Mouse (Mus musculus): ENCODE measurements at regions not wholly inside any gene's neighbourhood (a gene's known extent, or its start where the extent isn't known, plus 50 kb on each side); places are given as distances from the start of the nearest gene placed in this dataset.

DNA sequence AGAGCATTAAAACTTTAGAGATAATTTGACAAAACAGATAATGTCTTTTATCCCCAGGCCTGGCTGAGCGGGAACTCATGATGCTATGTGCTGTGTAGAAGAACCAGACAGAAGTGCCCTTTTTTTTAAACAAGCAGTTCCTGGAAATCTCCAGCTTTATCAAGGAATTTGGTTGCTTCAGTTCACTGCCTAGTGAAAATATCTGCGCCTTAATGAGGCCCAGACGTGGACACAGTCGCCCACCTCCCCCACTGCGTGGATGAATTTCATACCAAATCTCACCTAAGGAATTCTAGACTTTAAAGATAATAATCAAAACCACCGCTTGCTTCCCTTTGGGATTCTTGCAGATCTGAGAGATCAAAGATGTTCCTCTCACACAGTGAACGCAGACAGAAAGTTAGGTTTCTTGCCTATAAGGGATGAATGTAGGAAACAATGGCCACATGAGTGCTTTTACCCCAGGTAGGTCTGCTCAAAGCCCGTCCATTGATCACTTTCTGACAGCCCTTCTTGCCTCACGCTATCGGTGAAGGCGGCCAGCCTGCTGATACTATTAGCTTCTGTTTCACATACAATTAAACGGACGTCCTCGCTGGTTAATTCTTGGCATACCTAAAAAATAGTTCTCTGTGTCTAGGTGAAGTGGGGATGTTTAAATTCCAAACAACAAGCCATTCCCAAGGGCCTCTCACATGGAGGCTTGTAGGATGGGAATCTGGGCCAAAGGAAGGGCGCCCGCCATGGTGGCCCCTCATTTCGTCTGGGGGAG lies 159.6 kb downstream of the 1500009L16Rik start:
- no peak overlapping the region for H3K27ac ChIP-seq (ENCODE audit: control insufficient read depth, insufficient read depth, low read depth, low read length, poor library complexity)
- H3K4me3 ChIP-seq (replicated peaks; ENCODE audit: control insufficient read depth, low read depth, low read length) = no peak overlapping the region
- no peak for TF ChIP-seq CTCF (IDR thresholded peaks at IDR 0.05; ENCODE audit: control insufficient read depth, insufficient read depth, low read length)
- TF ChIP-seq POLR2A (IDR thresholded peaks at IDR 0.05; ENCODE audit: borderline replicate concordance, control insufficient read depth, low read depth, low read length) = no peak
- H3K4me1 ChIP-seq (ENCODE audit: control insufficient read depth, insufficient read depth, low read length) = no peaks in the 10 kb centered on the region
- WGBS = 85% methylated on average over 17 of the region's 17 CpGs

DNA sequence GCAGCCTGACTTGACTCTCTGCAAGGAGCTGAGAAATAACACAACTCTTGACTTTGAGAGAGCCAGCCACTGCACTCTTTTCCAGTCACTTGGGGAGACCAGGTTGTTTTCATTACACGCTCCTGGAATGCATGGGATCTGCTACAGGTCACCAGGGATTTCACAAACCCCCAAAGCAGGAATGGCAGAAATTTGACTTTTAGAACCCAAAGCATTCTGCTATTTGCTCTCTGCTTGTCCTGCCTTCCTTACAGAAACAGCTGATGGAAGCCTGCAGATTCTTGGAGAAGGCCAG lies 160.2 kb downstream of the 1500009L16Rik start:
- no peak for TF ChIP-seq POLR2A (IDR thresholded peaks at IDR 0.05; ENCODE audit: borderline replicate concordance, control insufficient read depth, low read depth, low read length)
- TF ChIP-seq CTCF (IDR thresholded peaks at IDR 0.05; ENCODE audit: control insufficient read depth, insufficient read depth, low read length) = no peak
- H3K4me3 ChIP-seq (replicated peaks; ENCODE audit: control insufficient read depth, low read depth, low read length) = no peak overlapping the region
- 88% methylated on average over 1 of the region's 1 CpGs for WGBS
- no peaks in the 10 kb centered on the region for H3K4me1 ChIP-seq (ENCODE audit: control insufficient read depth, insufficient read depth, low read length)
- H3K27ac ChIP-seq (ENCODE audit: control insufficient read depth, insufficient read depth, low read depth, low read length, poor library complexity) = no peak overlapping the region

DNA sequence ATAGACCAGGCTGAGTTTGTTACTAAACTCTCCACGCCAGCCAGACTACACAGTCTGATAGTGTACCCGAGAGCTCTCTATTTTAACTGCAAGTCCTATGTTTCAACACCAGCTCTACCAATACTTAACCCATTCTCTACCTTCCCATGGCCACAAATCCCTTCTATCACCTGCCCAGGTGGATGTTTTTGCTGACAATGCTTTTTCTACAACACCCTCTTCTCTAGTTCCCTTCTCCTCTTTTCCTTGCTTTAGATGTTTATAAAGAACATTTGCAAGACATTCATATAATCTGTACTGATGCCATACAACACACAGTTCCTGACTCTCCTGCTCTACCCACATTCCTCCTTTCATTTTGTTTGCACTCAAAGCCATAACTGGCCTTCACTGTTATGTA lies 161.9 kb downstream of the 1500009L16Rik start:
- Histone ChIP-seq H3K4me1 (ENCODE audit: control insufficient read depth, insufficient read depth, low read length) (no peaks in the 10 kb centered on the region), H3K4me3 (replicated peaks; ENCODE audit: control insufficient read depth, low read depth, low read length) (no peak overlapping the region), H3K27ac (ENCODE audit: control insufficient read depth, insufficient read depth, low read depth, low read length, poor library complexity) (no peak overlapping the region)
- WGBS = 80% methylated on average over 2 of the region's 2 CpGs
- TF ChIP-seq POLR2A (IDR thresholded peaks at IDR 0.05; ENCODE audit: borderline replicate concordance, control insufficient read depth, low read depth, low read length) (no peak), CTCF (IDR thresholded peaks at IDR 0.05; ENCODE audit: control insufficient read depth, insufficient read depth, low read length) (no peak)

DNA sequence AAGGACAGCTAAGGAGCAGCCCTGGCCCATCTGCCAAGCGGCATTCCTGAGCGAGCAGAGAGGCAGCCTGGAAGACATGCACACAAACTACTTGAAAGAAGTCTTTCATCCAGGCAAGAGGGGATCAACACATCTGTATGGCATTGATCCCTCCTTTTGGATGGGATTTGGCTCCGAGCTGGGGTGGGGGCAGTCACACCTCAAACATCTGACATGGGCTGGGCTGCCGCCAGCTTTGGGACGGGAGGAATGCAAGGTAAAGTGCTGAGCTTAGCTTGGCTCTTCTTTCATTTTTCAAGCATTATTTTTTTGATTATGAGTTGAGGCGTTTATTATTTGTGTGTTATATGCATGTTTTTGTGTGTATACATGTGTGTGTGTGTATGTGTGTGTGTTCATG lies 165.9 kb downstream of the 1500009L16Rik start:
- TF ChIP-seq POLR2A (IDR thresholded peaks at IDR 0.05; ENCODE audit: borderline replicate concordance, control insufficient read depth, low read depth, low read length) (no peak), CTCF (IDR thresholded peaks at IDR 0.05; ENCODE audit: control insufficient read depth, insufficient read depth, low read length) (no peak)
- Histone ChIP-seq H3K4me3 (replicated peaks; ENCODE audit: control insufficient read depth, low read depth, low read length) (no peak overlapping the region), H3K27ac (ENCODE audit: control insufficient read depth, insufficient read depth, low read depth, low read length, poor library complexity) (no peak overlapping the region), H3K4me1 (ENCODE audit: control insufficient read depth, insufficient read depth, low read length) (no peaks in the 10 kb centered on the region)
- 82% methylated on average over 6 of the region's 6 CpGs for WGBS

DNA sequence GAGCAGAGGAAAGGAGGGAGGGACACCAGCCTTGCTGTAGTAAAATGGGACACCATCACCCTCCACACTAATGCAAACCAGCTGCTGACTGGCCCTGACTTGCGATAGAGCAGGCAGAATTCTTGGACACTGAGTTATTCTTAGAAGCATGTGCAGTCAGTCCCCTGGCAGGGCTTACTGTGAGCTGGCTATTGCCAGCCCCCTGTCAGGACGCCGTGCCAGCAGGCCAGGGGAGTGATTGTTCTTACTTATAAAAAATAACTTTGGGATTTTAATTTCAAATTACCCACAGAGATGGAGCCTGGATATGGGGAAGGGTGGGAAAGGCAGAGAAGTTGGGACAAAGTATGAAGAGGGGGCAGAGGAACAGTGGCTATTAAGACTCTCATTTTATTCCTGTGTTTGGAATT lies 173.1 kb downstream of the 1500009L16Rik start:
- no peak overlapping the region for H3K4me3 ChIP-seq (replicated peaks; ENCODE audit: control insufficient read depth, low read depth, low read length)

DNA sequence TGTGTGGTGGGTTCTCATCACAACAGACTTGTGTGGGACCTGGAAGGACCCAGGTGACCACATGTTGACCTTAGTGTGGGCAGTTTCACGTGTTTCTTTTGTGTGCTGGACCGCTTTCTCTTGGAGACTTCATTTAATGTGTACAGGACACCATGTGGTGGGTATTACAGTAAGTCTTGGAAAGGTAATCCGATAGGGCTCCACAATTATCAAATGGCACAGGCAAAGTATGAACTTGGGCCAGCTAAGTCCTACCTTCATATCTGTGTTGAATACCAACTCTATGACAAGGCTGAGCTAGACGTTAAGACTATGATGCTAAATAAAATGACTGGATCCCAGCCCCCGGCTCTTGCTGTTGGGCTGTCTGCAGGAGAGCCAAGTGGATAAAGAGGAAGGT lies 173.5 kb downstream of the 1500009L16Rik start:
- Histone ChIP-seq H3K27ac (ENCODE audit: control insufficient read depth, insufficient read depth, low read depth, low read length, poor library complexity) (no peak overlapping the region), H3K4me3 (replicated peaks; ENCODE audit: control insufficient read depth, low read depth, low read length) (no peak overlapping the region), H3K4me1 (ENCODE audit: control insufficient read depth, insufficient read depth, low read length) (no peaks in the 10 kb centered on the region)
- WGBS = 77% methylated on average over 5 of the region's 5 CpGs
- TF ChIP-seq CTCF (IDR thresholded peaks at IDR 0.05; ENCODE audit: control insufficient read depth, insufficient read depth, low read length) = no peak
- TF ChIP-seq POLR2A (IDR thresholded peaks at IDR 0.05; ENCODE audit: borderline replicate concordance, control insufficient read depth, low read depth, low read length) = no peak

More for the DNA sequence above, 173.1 kb downstream of the 1500009L16Rik start:
- H3K4me1 ChIP-seq (ENCODE audit: control insufficient read depth, insufficient read depth, low read length) = no peaks in the 10 kb centered on the region
- TF ChIP-seq POLR2A (IDR thresholded peaks at IDR 0.05; ENCODE audit: borderline replicate concordance, control insufficient read depth, low read depth, low read length) (no peak), CTCF (IDR thresholded peaks at IDR 0.05; ENCODE audit: control insufficient read depth, insufficient read depth, low read length) (no peak)
- 73% methylated on average over 3 of the region's 3 CpGs for WGBS
- no peak overlapping the region for H3K27ac ChIP-seq (ENCODE audit: control insufficient read depth, insufficient read depth, low read depth, low read length, poor library complexity)

DNA sequence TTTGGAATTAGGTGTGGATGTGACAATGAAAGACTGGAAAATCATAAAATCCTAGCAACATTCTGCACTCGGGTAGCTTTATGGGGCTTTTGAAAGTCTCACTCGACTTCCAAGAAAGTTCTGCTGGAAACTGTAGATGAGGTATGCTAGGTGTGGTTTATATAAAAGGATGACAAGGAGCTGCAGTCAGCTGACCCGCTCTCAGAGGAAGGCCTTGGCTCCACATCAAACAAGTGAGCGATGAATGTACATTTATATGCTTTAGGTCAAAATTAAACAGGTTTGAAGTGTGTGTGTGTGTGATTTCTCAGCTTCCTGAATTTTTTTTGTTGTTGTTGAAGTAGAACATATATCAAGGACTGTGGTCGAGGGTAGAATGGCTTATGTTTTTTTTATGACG lies 174.9 kb downstream of the 1500009L16Rik start:
- TF ChIP-seq CTCF (IDR thresholded peaks at IDR 0.05; ENCODE audit: control insufficient read depth, insufficient read depth, low read length) (no peak), POLR2A (IDR thresholded peaks at IDR 0.05; ENCODE audit: borderline replicate concordance, control insufficient read depth, low read depth, low read length) (no peak)
- WGBS = 65% methylated on average over 6 of the region's 6 CpGs
- no peaks in the 10 kb centered on the region for H3K4me1 ChIP-seq (ENCODE audit: control insufficient read depth, insufficient read depth, low read length)
- no peak overlapping the region for H3K27ac ChIP-seq (ENCODE audit: control insufficient read depth, insufficient read depth, low read depth, low read length, poor library complexity)
- H3K4me3 ChIP-seq (replicated peaks; ENCODE audit: control insufficient read depth, low read depth, low read length) = no peak overlapping the region

DNA sequence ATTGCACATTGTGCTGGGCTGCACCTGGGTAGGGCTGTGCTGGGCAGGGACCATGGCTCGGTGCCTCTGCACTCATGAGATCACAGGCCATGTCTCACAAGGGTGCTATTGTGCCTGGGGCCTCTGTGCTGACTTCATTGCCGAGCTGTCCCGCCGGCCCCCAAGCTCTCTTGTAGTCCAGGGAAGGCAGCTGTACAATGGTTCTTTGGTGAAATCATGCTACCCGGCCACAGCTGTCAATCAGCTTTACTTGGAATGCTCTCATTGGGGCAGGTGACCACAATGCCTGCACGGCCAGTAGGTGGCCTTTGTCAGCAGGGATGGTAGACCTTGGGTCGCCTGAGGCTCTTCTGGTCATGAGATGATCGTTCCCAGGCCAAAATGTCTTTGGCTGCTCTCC lies 184.1 kb downstream of the 1500009L16Rik start:
- WGBS = 78% methylated on average over 8 of the region's 8 CpGs
- H3K4me1 ChIP-seq (ENCODE audit: control insufficient read depth, insufficient read depth, low read length) = no peaks in the 10 kb centered on the region; the same call in 1 of the 2 replicates
- TF ChIP-seq CTCF (IDR thresholded peaks at IDR 0.05; ENCODE audit: control insufficient read depth, insufficient read depth, low read length) = no peak
- no peak for TF ChIP-seq POLR2A (IDR thresholded peaks at IDR 0.05; ENCODE audit: borderline replicate concordance, control insufficient read depth, low read depth, low read length)
- H3K27ac ChIP-seq (ENCODE audit: control insufficient read depth, insufficient read depth, low read depth, low read length, poor library complexity) = no peak overlapping the region
- no peak overlapping the region for H3K4me3 ChIP-seq (replicated peaks; ENCODE audit: control insufficient read depth, low read depth, low read length)

Data from bone marrow, adult 2 months (tissue).